Mouse (Mus musculus) intestine, embryonic 14.5 days (tissue): ENCODE results near the gene Kcnk4. TPM values are rescaled to one million over a fixed set of nuclear protein-coding genes. Genes with fewer than 3 reads are reported as not detected.
A peak's percentile ranks its signal among the peaks of the same experiment; 100 is the strongest.
"Not testable (repeated sequence)": the region's sequence is repeated elsewhere in the genome, so short reads cannot be mapped to it uniquely, and the experiment has no call there.

Experiments
- ATAC-seq: fragments of 200-750 bp; cut with Nextera tagmentation; replicated peaks from 2 replicates; pipeline ENCODE4 v1.8.0; 2017; ENCODE audit warnings: low read depth, moderate number of reproducible peaks, moderate TSS enrichment, moderate library complexity; ENCODE audit not compliant: low FRiP score, low TSS enrichment
- DNase-seq: peaks from one replicate; pipeline ENCODE4 v3.0.0-alpha.2; 2018; ENCODE audit warnings: low spot score
- H3K27ac ChIP-seq: fragments of 300-500 bp; sonication (generic); 2 replicates; pipeline ENCODE4 v1.5.1; 2014; ENCODE audit warnings: low read depth, mild to moderate bottlenecking, control low read depth
- H3K27me3 ChIP-seq: fragments of 300-500 bp; sonication (generic); replicated peaks from 2 replicates; pipeline ENCODE4 v1.6.1; 2014; ENCODE audit warnings: low read length, control low read depth; ENCODE audit not compliant: control insufficient read depth, insufficient read depth
- H3K36me3 ChIP-seq: fragments of 300-500 bp; sonication (generic); 2 replicates; pipeline ENCODE4 v1.6.1; 2014; ENCODE audit warnings: low read length, control low read depth; ENCODE audit not compliant: control insufficient read depth, insufficient read depth
- H3K4me1 ChIP-seq: fragments of 300-500 bp; sonication (generic); replicated peaks from 2 replicates; pipeline ENCODE4 v1.6.1; 2014; ENCODE audit warnings: low read length, control low read depth, mixed read lengths; ENCODE audit not compliant: control insufficient read depth, insufficient read depth
- H3K4me2 ChIP-seq: fragments of 300-500 bp; sonication (generic); 2 replicates; pipeline ENCODE4 v1.6.1; 2014; ENCODE audit warnings: low read length
- H3K4me3 ChIP-seq: fragments of 300-500 bp; sonication (generic); 2 replicates; pipeline ENCODE4 v1.5.1; 2014; ENCODE audit warnings: low read depth, low read length, control low read depth, mixed read lengths
- H3K9ac ChIP-seq: fragments of 300-500 bp; sonication (generic); 2 replicates; pipeline ENCODE4 v1.6.1; 2014; ENCODE audit warnings: mild to moderate bottlenecking, low read length
- H3K9me3 ChIP-seq: fragments of 300-500 bp; sonication (generic); 2 replicates; pipeline ENCODE4 v1.6.1; 2016; ENCODE audit warnings: low read length, control low read depth; ENCODE audit not compliant: control insufficient read depth
- WGBS: fragments of 180-500 bp; shearing (Covaris S2); extraction: QIAGEN DNeasy Blood & Tissue Kit; methylation state at CpG from one replicate; pipeline ENCODE4 v1.1.7; 2014; 5-methylcytosine and 5-hydroxymethylcytosine counted together
- polyA plus RNA-seq: library from polyadenylated mRNA; unstranded; fragments of >200 nt; fragmentation: Nextera tagmentation; extraction: Ambion mirVana; gene quantifications from 2 replicates; pipeline ENCODE4 v1.2.1, GENCODE M21; 2014

Gene Kcnk4
- polyA plus RNA-seq, 1 experiment from 2014 or later, result 0.22 TPM

DNA sequence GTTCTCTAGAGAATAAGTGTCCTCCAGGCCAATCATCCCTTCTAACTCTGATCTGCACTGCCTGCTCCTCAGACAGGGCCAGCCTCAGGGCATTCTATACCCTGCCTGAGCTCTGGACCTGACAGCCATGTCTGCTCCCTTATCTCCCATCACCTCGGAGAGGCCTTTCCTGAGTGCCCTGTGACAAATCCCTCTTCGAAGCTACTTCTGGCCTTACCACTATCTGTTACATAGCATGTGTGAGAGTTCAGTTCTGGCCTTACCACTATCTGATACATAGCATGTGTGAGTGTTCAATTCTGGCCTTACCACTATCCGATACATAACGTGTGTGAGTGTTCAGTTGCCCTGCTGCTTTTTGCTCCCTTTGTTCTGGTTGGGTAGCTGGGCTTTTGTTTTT, 19.0 kb downstream of the Kcnk4 start:
- Histone ChIP-seq H3K27ac (no peak overlapping the region), H3K36me3 (peaks cover 34% of the 10 kb centered on the region), H3K4me1 (peaks cover 13% of the 10 kb centered on the region), H3K9ac (no peak overlapping the region), H3K27me3 (no peaks in the 10 kb centered on the region), H3K4me3 (no peak overlapping the region), H3K9me3 (no peaks in the 10 kb centered on the region), H3K4me2 (no peak overlapping the region)
- WGBS, result 77% methylated on average over 4 of the region's 4 CpGs
- no peak for ATAC-seq
- DNase-seq, result no peak

DNA sequence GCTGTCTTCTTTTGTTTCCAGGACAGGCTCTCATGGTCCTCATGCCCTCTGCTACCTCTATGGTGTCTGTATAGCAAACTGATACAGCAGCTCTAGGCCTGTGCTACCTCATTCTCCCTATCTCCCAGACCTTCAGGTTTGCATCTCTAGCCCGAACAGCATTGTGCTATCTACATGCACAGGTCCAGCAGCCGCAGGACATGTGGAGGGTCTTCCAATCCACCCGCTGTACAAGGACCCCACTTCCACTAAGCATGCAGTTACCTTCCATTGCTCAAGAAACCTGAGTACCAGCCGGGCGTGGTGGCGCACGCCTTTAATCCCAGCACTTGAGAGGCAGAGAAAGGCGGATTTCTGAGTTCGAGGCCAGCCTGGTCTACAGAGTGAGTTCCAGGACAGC, 19.8 kb downstream of the Kcnk4 start:
- Histone ChIP-seq H3K27ac (no peak overlapping the region), H3K27me3 (no peaks in the 10 kb centered on the region), H3K4me2 (no peak overlapping the region), H3K9me3 (no peaks in the 10 kb centered on the region), H3K9ac (no peak overlapping the region), H3K4me3 (no peak overlapping the region), H3K36me3 (peaks cover 34% of the 10 kb centered on the region), H3K4me1 (peaks cover 6% of the 10 kb centered on the region)
- WGBS, result 94% methylated on average over 9 of the region's 9 CpGs
- ATAC-seq (no peak), DNase-seq (no peak)

- Histone ChIP-seq H3K4me1 (peaks cover 6% of the 10 kb centered on the region), H3K9ac (no peak overlapping the region), H3K27me3 (no peaks in the 10 kb centered on the region), H3K4me2 (no peak overlapping the region), H3K4me3 (no peak overlapping the region), H3K36me3 (peaks cover 34% of the 10 kb centered on the region), H3K27ac (no peak overlapping the region), H3K9me3 (no peaks in the 10 kb centered on the region)
- DNase-seq (peak; percentile 45), ATAC-seq (no peak)
- 79% methylated on average over 11 of the region's 11 CpGs for WGBS
Observed at GRCm38 (mm10) chr19:6913991-6914390, 20.3 kb downstream of the Kcnk4 start.

GRCm38 (mm10) chr19:6913036-6913435, 21.3 kb downstream of the Kcnk4 start:
- no peak for ATAC-seq
- 85% methylated on average over 6 of the region's 6 CpGs for WGBS

DNA sequence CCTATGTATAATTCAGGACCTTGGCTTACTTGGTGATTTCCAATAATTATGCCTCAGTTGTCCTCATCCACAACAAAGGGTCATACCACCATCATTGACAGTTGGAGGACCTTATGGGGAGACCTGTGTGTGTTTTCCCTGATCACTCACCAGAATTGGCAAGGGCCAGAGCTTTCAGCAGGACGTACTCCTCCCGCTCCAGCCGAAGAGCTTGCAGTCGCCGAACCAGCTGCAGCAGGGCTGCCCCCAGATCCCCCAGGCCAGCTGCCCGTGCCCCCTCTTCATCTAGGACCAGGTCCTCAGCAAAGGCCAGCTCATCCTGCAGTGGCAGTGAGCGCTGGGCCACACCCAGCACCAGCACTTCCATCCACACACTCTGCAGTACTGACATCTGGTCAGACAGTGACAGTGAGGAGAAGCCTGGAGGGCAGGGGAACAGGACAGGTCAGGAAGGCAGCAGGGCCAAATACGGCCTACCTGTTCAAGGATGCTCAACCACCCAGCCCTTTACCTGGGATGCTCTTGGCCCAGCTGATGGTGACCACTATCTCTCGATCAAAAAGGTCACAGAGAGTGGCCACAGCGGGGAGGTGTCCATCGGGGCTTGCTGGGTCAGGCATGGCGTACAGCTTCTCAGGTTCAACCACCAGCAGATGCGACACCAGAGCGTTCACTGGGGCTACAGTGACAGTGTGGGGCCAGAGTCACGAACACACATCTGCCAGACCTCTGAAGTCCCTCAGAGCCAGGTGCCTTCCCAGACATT, 21.9 kb downstream of the Kcnk4 start:
- Histone ChIP-seq H3K9me3 (no peaks in the 10 kb centered on the region), H3K4me3 (no peak overlapping the region), H3K4me2 (no peak overlapping the region), H3K27ac (no peak overlapping the region), H3K9ac (no peak overlapping the region), H3K27me3 (no peaks in the 10 kb centered on the region), H3K36me3 (peaks cover 29% of the 10 kb centered on the region), H3K4me1 (peaks cover 18% of the 10 kb centered on the region)
- no peak for ATAC-seq
- DNase-seq, result no peak
- 93% methylated on average over 15 of the region's 15 CpGs for WGBS

More at GRCm38 (mm10) chr19:6913036-6913435, 21.3 kb downstream of the Kcnk4 start:
- no peak overlapping the region for H3K9ac ChIP-seq
- no peak overlapping the region for H3K4me2 ChIP-seq
- H3K9me3 ChIP-seq, result no peaks in the 10 kb centered on the region
- no peak overlapping the region for H3K4me3 ChIP-seq
- peaks cover 16% of the 10 kb centered on the region for H3K4me1 ChIP-seq
- DNase-seq, result no peak
- no peaks in the 10 kb centered on the region for H3K27me3 ChIP-seq
- peaks cover 29% of the 10 kb centered on the region for H3K36me3 ChIP-seq
- no peak overlapping the region for H3K27ac ChIP-seq

- Histone ChIP-seq H3K9ac (0 out of 2 replicates have a peak overlapping the region, but pooled peaks have one; percentile 25), H3K4me1 (peaks cover 18% of the 10 kb centered on the region)
Observed at GRCm38 (mm10) chr19:6911101-6912074, 22.9 kb downstream of the Kcnk4 start.

GRCm38 (mm10) chr19:6910306-6910705, 24.0 kb downstream of the Kcnk4 start:
- WGBS, result under 1% methylated on average over 30 of the region's 30 CpGs
- H3K27ac ChIP-seq, result peak overlapping the region; percentile 99
- peaks cover 18% of the 10 kb centered on the region for H3K4me1 ChIP-seq
- not testable (repeated sequence) for H3K9me3 ChIP-seq, H3K27me3 ChIP-seq, DNase-seq
- H3K4me3 ChIP-seq, result peak overlapping the region; percentile 74
- H3K36me3 ChIP-seq, result peaks cover 48% of the 10 kb centered on the region
- peak overlapping the region; percentile 74 for H3K9ac ChIP-seq
- peak overlapping the region; percentile 78 for H3K4me2 ChIP-seq
- peak; percentile 40 for ATAC-seq

More at GRCm38 (mm10) chr19:6911101-6912074, 22.9 kb downstream of the Kcnk4 start:
- H3K27me3 ChIP-seq, result no peaks in the 10 kb centered on the region
- ATAC-seq, result no peak
- 86% methylated on average over 19 of the region's 19 CpGs for WGBS
- no peak for DNase-seq
- no peaks in the 10 kb centered on the region for H3K9me3 ChIP-seq
- H3K36me3 ChIP-seq, result peaks cover 39% of the 10 kb centered on the region
- peak overlapping the region; percentile 74 for H3K4me3 ChIP-seq
- H3K4me2 ChIP-seq, result peak overlapping the region; percentile 78
- no peak overlapping the region for H3K27ac ChIP-seq

GRCm38 (mm10) chr19:6909507-6910289, 24.6 kb downstream of the Kcnk4 start, which contains the start of the genes Trmt112 and Prdx5:
Trmt112 (plus strand) TSS chr19:6909698.
Prdx5 (minus strand) TSS chr19:6910106.
- H3K36me3 ChIP-seq, result peaks cover 52% of the 10 kb centered on the region
- peak within 1 kb of the TSS; percentile 78 for H3K4me2 ChIP-seq
- peak within 1 kb of the TSS; percentile 74 for H3K9ac ChIP-seq
- peaks cover 18% of the 10 kb centered on the region for H3K4me1 ChIP-seq
- DNase-seq (peak; percentile 93), ATAC-seq (peak; percentile 90)
- WGBS, result under 1% methylated on average over 65 of the region's 65 CpGs
- H3K27ac ChIP-seq, result peak within 1 kb of the TSS; percentile 99
- no peaks in the 10 kb centered on the region for H3K9me3 ChIP-seq
- H3K4me3 ChIP-seq, result peak within 1 kb of the TSS; percentile 74
- H3K27me3 ChIP-seq, result no peaks in the 10 kb centered on the region
